Mouse (Mus musculus) kidney, postnatal 0 days (tissue): ENCODE measurements at regions not wholly inside any gene's neighbourhood (a gene's known extent, or its start where the extent isn't known, plus 50 kb on each side); places are given as distances from the start of the nearest gene placed in this dataset.
A peak's percentile ranks its signal among the peaks of the same experiment; 100 is the strongest.

ENCODE experiments used
- ATAC-seq: fragments of 200-750 bp; cut with Nextera tagmentation; replicated peaks from 2 replicates; pipeline ENCODE4 v1.8.0; 2017; ENCODE audit warnings: low read depth, moderate number of reproducible peaks, moderate TSS enrichment, moderate library complexity; ENCODE audit not compliant: low FRiP score
- DNase-seq: peaks from one replicate; pipeline ENCODE4 v3.0.0-alpha.2; 2016; ENCODE audit warnings: low spot score
- H3K27ac ChIP-seq: fragments of 300-500 bp; sonication (generic); 2 replicates; pipeline ENCODE4 v1.5.1; 2014; ENCODE audit warnings: mild to moderate bottlenecking
- H3K27me3 ChIP-seq: fragments of 300-500 bp; sonication (generic); 2 replicates; pipeline ENCODE4 v1.6.1; 2014; ENCODE audit warnings: low read length, mixed read lengths; ENCODE audit not compliant: insufficient read depth
- H3K36me3 ChIP-seq: fragments of 300-500 bp; sonication (generic); 2 replicates; pipeline ENCODE4 v1.6.1; 2014; ENCODE audit warnings: low read length, mixed read lengths; ENCODE audit not compliant: insufficient read depth
- H3K4me1 ChIP-seq: fragments of 300-500 bp; sonication (generic); replicated peaks from 2 replicates; pipeline ENCODE4 v1.6.1; 2014; ENCODE audit warnings: antibody characterized with exemption, low read length, mixed read lengths; ENCODE audit not compliant: insufficient read depth
- H3K4me2 ChIP-seq: fragments of 300-500 bp; sonication (generic); 2 replicates; pipeline ENCODE4 v1.6.1; 2014; ENCODE audit warnings: mild to moderate bottlenecking, low read length, moderate library complexity, mixed read lengths
- H3K4me3 ChIP-seq: fragments of 300-500 bp; sonication (generic); replicated peaks from 2 replicates; pipeline ENCODE4 v1.5.1; 2014; ENCODE audit warnings: low read depth, low read length
- H3K9ac ChIP-seq: fragments of 300-500 bp; sonication (generic); 2 replicates; pipeline ENCODE4 v1.6.1; 2014; ENCODE audit warnings: low read depth, low read length
- H3K9me3 ChIP-seq: fragments of 300-500 bp; sonication (generic); replicated peaks from 2 replicates; pipeline ENCODE4 v1.6.1; 2016; ENCODE audit warnings: low read length, inconsistent platforms, mixed read lengths
- CTCF ChIP-seq: IDR thresholded peaks from 2 replicates; pipeline ENCODE4 v1.5.1; 2016; ENCODE audit warnings: antibody characterized with exemption, low read depth, mild to moderate bottlenecking, moderate library complexity
- WGBS: fragments of 180-500 bp; shearing (Covaris S2); extraction: QIAGEN DNeasy Blood & Tissue Kit; methylation state at CpG from one replicate; pipeline ENCODE4 v1.1.7; 2014; 5-methylcytosine and 5-hydroxymethylcytosine counted together

DNA sequence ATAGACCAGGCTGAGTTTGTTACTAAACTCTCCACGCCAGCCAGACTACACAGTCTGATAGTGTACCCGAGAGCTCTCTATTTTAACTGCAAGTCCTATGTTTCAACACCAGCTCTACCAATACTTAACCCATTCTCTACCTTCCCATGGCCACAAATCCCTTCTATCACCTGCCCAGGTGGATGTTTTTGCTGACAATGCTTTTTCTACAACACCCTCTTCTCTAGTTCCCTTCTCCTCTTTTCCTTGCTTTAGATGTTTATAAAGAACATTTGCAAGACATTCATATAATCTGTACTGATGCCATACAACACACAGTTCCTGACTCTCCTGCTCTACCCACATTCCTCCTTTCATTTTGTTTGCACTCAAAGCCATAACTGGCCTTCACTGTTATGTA lies 161.9 kb downstream of the 1500009L16Rik start:
- no peaks in the 10 kb centered on the region for H3K36me3 ChIP-seq
- ATAC-seq = no peak
- H3K27me3 ChIP-seq = no peaks in the 10 kb centered on the region
- no peaks in the 10 kb centered on the region for H3K9me3 ChIP-seq
- DNase-seq = no peak
- no peak overlapping the region for H3K4me2 ChIP-seq
- TF ChIP-seq CTCF = no peak
- H3K9ac ChIP-seq = no peak overlapping the region
- WGBS = 94% methylated on average over 2 of the region's 2 CpGs
- no peak overlapping the region for H3K4me3 ChIP-seq
- H3K4me1 ChIP-seq = no peaks in the 10 kb centered on the region
- no peak overlapping the region for H3K27ac ChIP-seq

DNA sequence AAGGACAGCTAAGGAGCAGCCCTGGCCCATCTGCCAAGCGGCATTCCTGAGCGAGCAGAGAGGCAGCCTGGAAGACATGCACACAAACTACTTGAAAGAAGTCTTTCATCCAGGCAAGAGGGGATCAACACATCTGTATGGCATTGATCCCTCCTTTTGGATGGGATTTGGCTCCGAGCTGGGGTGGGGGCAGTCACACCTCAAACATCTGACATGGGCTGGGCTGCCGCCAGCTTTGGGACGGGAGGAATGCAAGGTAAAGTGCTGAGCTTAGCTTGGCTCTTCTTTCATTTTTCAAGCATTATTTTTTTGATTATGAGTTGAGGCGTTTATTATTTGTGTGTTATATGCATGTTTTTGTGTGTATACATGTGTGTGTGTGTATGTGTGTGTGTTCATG lies 165.9 kb downstream of the 1500009L16Rik start:
- H3K9me3 ChIP-seq = no peaks in the 10 kb centered on the region
- no peaks in the 10 kb centered on the region for H3K4me1 ChIP-seq
- no peak overlapping the region for H3K27ac ChIP-seq
- H3K4me2 ChIP-seq = no peak overlapping the region
- DNase-seq (no peak), ATAC-seq (no peak)
- no peak overlapping the region for H3K9ac ChIP-seq
- no peak overlapping the region for H3K4me3 ChIP-seq
- H3K27me3 ChIP-seq = no peaks in the 10 kb centered on the region
- no peak for TF ChIP-seq CTCF
- 82% methylated on average over 6 of the region's 6 CpGs for WGBS
- H3K36me3 ChIP-seq = no peaks in the 10 kb centered on the region

DNA sequence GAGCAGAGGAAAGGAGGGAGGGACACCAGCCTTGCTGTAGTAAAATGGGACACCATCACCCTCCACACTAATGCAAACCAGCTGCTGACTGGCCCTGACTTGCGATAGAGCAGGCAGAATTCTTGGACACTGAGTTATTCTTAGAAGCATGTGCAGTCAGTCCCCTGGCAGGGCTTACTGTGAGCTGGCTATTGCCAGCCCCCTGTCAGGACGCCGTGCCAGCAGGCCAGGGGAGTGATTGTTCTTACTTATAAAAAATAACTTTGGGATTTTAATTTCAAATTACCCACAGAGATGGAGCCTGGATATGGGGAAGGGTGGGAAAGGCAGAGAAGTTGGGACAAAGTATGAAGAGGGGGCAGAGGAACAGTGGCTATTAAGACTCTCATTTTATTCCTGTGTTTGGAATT lies 173.1 kb downstream of the 1500009L16Rik start:
- TF ChIP-seq CTCF = no peak
- peak; percentile 67 for DNase-seq
- H3K27ac ChIP-seq = no peak overlapping the region
- H3K4me3 ChIP-seq = no peak overlapping the region
- no peak overlapping the region for H3K4me2 ChIP-seq
- H3K36me3 ChIP-seq = no peaks in the 10 kb centered on the region
- no peak overlapping the region for H3K9ac ChIP-seq
- no peaks in the 10 kb centered on the region for H3K4me1 ChIP-seq
- H3K9me3 ChIP-seq = no peaks in the 10 kb centered on the region
- no peak for ATAC-seq
- WGBS = 53% methylated on average over 3 of the region's 3 CpGs
- H3K27me3 ChIP-seq = no peaks in the 10 kb centered on the region

DNA sequence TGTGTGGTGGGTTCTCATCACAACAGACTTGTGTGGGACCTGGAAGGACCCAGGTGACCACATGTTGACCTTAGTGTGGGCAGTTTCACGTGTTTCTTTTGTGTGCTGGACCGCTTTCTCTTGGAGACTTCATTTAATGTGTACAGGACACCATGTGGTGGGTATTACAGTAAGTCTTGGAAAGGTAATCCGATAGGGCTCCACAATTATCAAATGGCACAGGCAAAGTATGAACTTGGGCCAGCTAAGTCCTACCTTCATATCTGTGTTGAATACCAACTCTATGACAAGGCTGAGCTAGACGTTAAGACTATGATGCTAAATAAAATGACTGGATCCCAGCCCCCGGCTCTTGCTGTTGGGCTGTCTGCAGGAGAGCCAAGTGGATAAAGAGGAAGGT lies 173.5 kb downstream of the 1500009L16Rik start:
- Histone ChIP-seq H3K27ac (no peak overlapping the region), H3K27me3 (no peaks in the 10 kb centered on the region), H3K4me3 (no peak overlapping the region), H3K4me2 (no peak overlapping the region), H3K9ac (no peak overlapping the region), H3K9me3 (no peaks in the 10 kb centered on the region), H3K4me1 (no peaks in the 10 kb centered on the region), H3K36me3 (no peaks in the 10 kb centered on the region)
- DNase-seq (no peak), ATAC-seq (no peak)
- 75% methylated on average over 5 of the region's 5 CpGs for WGBS
- TF ChIP-seq CTCF = no peak

DNA sequence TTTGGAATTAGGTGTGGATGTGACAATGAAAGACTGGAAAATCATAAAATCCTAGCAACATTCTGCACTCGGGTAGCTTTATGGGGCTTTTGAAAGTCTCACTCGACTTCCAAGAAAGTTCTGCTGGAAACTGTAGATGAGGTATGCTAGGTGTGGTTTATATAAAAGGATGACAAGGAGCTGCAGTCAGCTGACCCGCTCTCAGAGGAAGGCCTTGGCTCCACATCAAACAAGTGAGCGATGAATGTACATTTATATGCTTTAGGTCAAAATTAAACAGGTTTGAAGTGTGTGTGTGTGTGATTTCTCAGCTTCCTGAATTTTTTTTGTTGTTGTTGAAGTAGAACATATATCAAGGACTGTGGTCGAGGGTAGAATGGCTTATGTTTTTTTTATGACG lies 174.9 kb downstream of the 1500009L16Rik start:
- no peaks in the 10 kb centered on the region for H3K9me3 ChIP-seq
- H3K4me2 ChIP-seq = no peak overlapping the region
- no peak overlapping the region for H3K4me3 ChIP-seq
- DNase-seq (no peak), ATAC-seq (no peak)
- no peak overlapping the region for H3K9ac ChIP-seq
- H3K27me3 ChIP-seq = no peaks in the 10 kb centered on the region
- WGBS = 46% methylated on average over 6 of the region's 6 CpGs
- H3K36me3 ChIP-seq = no peaks in the 10 kb centered on the region
- no peak for TF ChIP-seq CTCF
- H3K4me1 ChIP-seq = no peaks in the 10 kb centered on the region
- no peak overlapping the region for H3K27ac ChIP-seq

DNA sequence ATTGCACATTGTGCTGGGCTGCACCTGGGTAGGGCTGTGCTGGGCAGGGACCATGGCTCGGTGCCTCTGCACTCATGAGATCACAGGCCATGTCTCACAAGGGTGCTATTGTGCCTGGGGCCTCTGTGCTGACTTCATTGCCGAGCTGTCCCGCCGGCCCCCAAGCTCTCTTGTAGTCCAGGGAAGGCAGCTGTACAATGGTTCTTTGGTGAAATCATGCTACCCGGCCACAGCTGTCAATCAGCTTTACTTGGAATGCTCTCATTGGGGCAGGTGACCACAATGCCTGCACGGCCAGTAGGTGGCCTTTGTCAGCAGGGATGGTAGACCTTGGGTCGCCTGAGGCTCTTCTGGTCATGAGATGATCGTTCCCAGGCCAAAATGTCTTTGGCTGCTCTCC lies 184.1 kb downstream of the 1500009L16Rik start:
- Histone ChIP-seq H3K4me1 (no peaks in the 10 kb centered on the region), H3K4me3 (no peak overlapping the region), H3K9ac (no peak overlapping the region), H3K27ac (no peak overlapping the region), H3K36me3 (no peaks in the 10 kb centered on the region), H3K27me3 (no peaks in the 10 kb centered on the region), H3K9me3 (no peaks in the 10 kb centered on the region), H3K4me2 (no peak overlapping the region)
- TF ChIP-seq CTCF = no peak
- no peak for ATAC-seq
- WGBS = 66% methylated on average over 8 of the region's 8 CpGs
- no peak for DNase-seq

DNA sequence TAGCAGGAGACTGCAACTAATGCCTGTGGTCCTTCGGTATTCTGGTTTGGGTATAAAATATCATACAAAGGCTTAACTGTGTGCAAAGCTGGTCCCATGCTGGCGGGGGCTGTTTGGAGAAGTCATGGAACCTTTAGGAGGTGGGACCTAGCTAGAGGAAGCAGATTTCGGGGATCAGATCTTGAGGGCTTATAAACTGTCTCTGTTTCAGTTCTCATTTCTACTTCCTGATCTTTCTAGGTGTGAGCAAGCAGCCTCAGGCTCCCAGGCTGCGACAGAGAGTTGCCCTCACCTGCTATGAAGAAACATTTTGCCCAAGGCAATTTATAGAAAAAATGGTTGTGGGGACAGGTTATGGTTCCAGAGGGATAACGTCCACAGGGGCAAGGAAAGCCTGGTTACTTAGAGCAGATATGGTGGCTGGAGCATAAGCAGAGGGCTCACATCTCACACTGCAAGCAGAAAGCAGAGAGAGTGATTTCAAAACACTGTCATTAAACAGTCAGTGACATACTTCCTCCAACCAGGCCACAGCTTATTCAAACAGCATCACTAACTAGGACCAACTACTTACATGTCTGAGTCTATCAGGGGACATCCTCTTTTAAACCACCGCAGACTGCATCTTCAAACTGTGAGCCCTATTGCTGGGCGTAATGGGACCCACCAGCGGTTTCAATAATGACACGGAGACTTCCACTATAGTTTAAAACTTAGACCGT lies 188.1 kb downstream of the 1500009L16Rik start:
- no peak overlapping the region for H3K27ac ChIP-seq
- no peak overlapping the region for H3K4me3 ChIP-seq
- H3K27me3 ChIP-seq = no peaks in the 10 kb centered on the region
- ATAC-seq (no peak), DNase-seq (no peak)
- no peak overlapping the region for H3K9ac ChIP-seq
- no peak for TF ChIP-seq CTCF
- no peak overlapping the region for H3K4me2 ChIP-seq
- H3K9me3 ChIP-seq = no peaks in the 10 kb centered on the region
- H3K36me3 ChIP-seq = no peaks in the 10 kb centered on the region
- peaks cover 13% of the 10 kb centered on the region for H3K4me1 ChIP-seq
- 92% methylated on average over 10 of the region's 10 CpGs for WGBS
